Mouse (Mus musculus) embryonic facial prominence, embryonic 11.5 days (tissue): ENCODE data around the gene Trex1. TPM values are rescaled to one million over a fixed set of nuclear protein-coding genes. Genes with fewer than 3 reads are reported as not detected.
A peak's percentile ranks its signal among the peaks of the same experiment; 100 is the strongest.

Experiments
- ATAC-seq: fragments of 200-750 bp; cut with Nextera tagmentation; replicated peaks from 2 replicates; pipeline ENCODE4 v1.8.0; 2017; ENCODE audit warnings: low read depth; ENCODE audit not compliant: insufficient number of reproducible peaks, low FRiP score, low TSS enrichment
- DNase-seq: peaks from one replicate; pipeline ENCODE4 v3.0.0-alpha.2; 2015; ENCODE audit warnings: low spot score
- H3K27ac ChIP-seq: fragments of 300-500 bp; sonication (generic); replicated peaks from 2 replicates; pipeline ENCODE4 v1.5.1; 2014; ENCODE audit warnings: mild to moderate bottlenecking, low read depth, low read length, control low read depth
- H3K27me3 ChIP-seq: fragments of 300-500 bp; sonication (generic); 2 replicates; pipeline ENCODE4 v1.6.1; 2014; ENCODE audit warnings: mild to moderate bottlenecking, low read length, moderate library complexity, mixed read lengths; ENCODE audit not compliant: control insufficient read depth, insufficient read depth
- H3K36me3 ChIP-seq: fragments of 300-500 bp; sonication (generic); replicated peaks from 2 replicates; pipeline ENCODE4 v1.6.1; 2014; ENCODE audit warnings: low read depth, mild to moderate bottlenecking, low read length, moderate library complexity, mixed read lengths; ENCODE audit not compliant: control insufficient read depth, insufficient read depth
- H3K4me1 ChIP-seq: fragments of 300-500 bp; sonication (generic); 2 replicates; pipeline ENCODE4 v1.6.1; 2014; ENCODE audit warnings: low read length, mixed read lengths; ENCODE audit not compliant: control insufficient read depth, insufficient read depth
- H3K4me2 ChIP-seq: fragments of 300-500 bp; sonication (generic); 2 replicates; pipeline ENCODE4 v1.6.1; 2014; ENCODE audit warnings: low read depth, mild to moderate bottlenecking, control low read depth, low read length, moderate library complexity
- H3K4me3 ChIP-seq: fragments of 300-500 bp; sonication (generic); 2 replicates; pipeline ENCODE4 v1.5.1; 2014; ENCODE audit warnings: low read depth, low read length, control low read depth
- H3K9ac ChIP-seq: fragments of 300-500 bp; sonication (generic); replicated peaks from 2 replicates; pipeline ENCODE4 v1.6.1; 2014; ENCODE audit warnings: mild to moderate bottlenecking, control low read depth, low read length
- H3K9me3 ChIP-seq: fragments of 300-500 bp; sonication (generic); replicated peaks from 2 replicates; pipeline ENCODE4 v1.6.1; 2016; ENCODE audit warnings: mild to moderate bottlenecking, low read length, inconsistent platforms, mixed read lengths; ENCODE audit not compliant: control insufficient read depth
- WGBS: fragments of 180-500 bp; shearing (Covaris S2); extraction: QIAGEN DNeasy Blood & Tissue Kit; methylation state at CpG from one replicate; pipeline ENCODE4 v1.1.7; 2014; 5-methylcytosine and 5-hydroxymethylcytosine counted together
- polyA plus RNA-seq: library from polyadenylated mRNA; unstranded; fragments of >200 nt; fragmentation: Nextera tagmentation; extraction: Ambion mirVana; gene quantifications from 2 replicates; pipeline ENCODE4 v1.2.1, GENCODE M21; 2014

The Trex1 gene
- polyA plus RNA-seq, 1 experiment from 2014 or later, result 4.5 TPM

- DNase-seq, result peak; percentile 91
- peak within 1 kb of the TSS; percentile 80 for H3K9ac ChIP-seq
- no peaks in the 10 kb centered on the region for H3K27me3 ChIP-seq
- peak within 1 kb of the TSS; percentile 74 for H3K4me2 ChIP-seq
- peak; percentile 95 for ATAC-seq
- WGBS, result under 1% methylated on average over 37 of the region's 37 CpGs
- peak within 1 kb of the TSS; percentile 80 for H3K4me3 ChIP-seq
- peaks cover 6% of the 10 kb centered on the region for H3K36me3 ChIP-seq
- no peaks in the 10 kb centered on the region for H3K9me3 ChIP-seq
- H3K4me1 ChIP-seq, result no peaks in the 10 kb centered on the region
- 0 out of 2 replicates have a peak within 1 kb of the TSS, but pooled peaks have one; percentile 15 for H3K27ac ChIP-seq
These were observed 22.7 kb upstream of the Trex1 start, which contains the start of the genes Ccdc51 and Tma7 for GRCm38 (mm10) chr9:109082124-109082800. TSS of gene Ccdc51 (plus strand) at chr9:109082493. TSS of gene Tma7 (minus strand) at chr9:109082587.

DNA sequence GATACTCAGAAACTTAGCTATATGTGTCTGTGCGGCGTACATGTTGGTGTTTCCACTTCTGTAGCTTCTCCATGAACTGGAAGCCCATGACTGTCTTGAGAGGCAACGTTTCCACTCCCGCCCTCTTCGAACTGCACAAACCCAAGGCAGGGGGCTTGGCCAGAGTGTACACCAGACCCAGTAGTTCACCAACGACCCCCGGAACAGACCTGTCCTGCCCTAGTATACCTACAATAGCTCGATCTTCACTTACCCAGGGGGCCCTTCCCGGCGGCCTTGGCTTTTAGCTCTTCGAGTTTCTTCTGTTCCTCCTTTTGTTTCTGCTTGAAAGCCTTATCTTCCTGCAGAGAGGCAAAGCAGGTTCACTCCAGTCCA, 22.2 kb upstream of the Trex1 start:
- H3K4me2 ChIP-seq, result peak overlapping the region; percentile 74
- WGBS, result 8% methylated on average over 11 of the region's 11 CpGs
- H3K9me3 ChIP-seq, result no peaks in the 10 kb centered on the region
- H3K27ac ChIP-seq, result 0 out of 2 replicates have a peak overlapping the region, but pooled peaks have one; percentile 15
- no peaks in the 10 kb centered on the region for H3K27me3 ChIP-seq
- H3K36me3 ChIP-seq, result peaks cover 6% of the 10 kb centered on the region
- peak overlapping the region; percentile 80 for H3K9ac ChIP-seq
- H3K4me3 ChIP-seq, result peak overlapping the region; percentile 80
- no peaks in the 10 kb centered on the region for H3K4me1 ChIP-seq
- peak; percentile 51; the same call in 1 of the 2 replicates for ATAC-seq
- DNase-seq, result no peak

DNA sequence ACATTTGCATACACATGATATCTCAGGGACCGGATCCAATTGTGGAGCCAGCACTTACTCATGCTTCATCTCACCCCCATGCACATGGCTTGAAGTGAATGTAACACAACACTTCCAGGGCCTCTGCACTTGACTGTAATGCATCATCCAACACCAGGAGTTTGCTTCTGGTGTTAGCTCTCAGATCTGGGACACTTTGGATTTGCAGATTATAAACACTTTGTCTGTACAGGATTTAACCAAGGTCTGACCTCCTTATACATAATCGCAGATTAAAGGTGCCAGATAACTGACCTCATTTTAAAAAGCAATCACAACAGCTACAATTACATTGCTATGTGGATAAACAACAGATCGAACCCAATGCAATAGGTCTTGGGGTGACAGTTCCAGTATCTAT, 21.0 kb upstream of the Trex1 start:
- no peaks in the 10 kb centered on the region for H3K4me1 ChIP-seq
- no peak for DNase-seq
- H3K4me2 ChIP-seq, result no peak overlapping the region
- H3K9me3 ChIP-seq, result no peaks in the 10 kb centered on the region
- no peak overlapping the region for H3K27ac ChIP-seq
- no peak overlapping the region for H3K9ac ChIP-seq
- no peaks in the 10 kb centered on the region for H3K27me3 ChIP-seq
- H3K4me3 ChIP-seq, result no peak overlapping the region
- WGBS, result 96% methylated on average over 3 of the region's 3 CpGs
- H3K36me3 ChIP-seq, result peaks cover 6% of the 10 kb centered on the region
- ATAC-seq, result no peak

DNA sequence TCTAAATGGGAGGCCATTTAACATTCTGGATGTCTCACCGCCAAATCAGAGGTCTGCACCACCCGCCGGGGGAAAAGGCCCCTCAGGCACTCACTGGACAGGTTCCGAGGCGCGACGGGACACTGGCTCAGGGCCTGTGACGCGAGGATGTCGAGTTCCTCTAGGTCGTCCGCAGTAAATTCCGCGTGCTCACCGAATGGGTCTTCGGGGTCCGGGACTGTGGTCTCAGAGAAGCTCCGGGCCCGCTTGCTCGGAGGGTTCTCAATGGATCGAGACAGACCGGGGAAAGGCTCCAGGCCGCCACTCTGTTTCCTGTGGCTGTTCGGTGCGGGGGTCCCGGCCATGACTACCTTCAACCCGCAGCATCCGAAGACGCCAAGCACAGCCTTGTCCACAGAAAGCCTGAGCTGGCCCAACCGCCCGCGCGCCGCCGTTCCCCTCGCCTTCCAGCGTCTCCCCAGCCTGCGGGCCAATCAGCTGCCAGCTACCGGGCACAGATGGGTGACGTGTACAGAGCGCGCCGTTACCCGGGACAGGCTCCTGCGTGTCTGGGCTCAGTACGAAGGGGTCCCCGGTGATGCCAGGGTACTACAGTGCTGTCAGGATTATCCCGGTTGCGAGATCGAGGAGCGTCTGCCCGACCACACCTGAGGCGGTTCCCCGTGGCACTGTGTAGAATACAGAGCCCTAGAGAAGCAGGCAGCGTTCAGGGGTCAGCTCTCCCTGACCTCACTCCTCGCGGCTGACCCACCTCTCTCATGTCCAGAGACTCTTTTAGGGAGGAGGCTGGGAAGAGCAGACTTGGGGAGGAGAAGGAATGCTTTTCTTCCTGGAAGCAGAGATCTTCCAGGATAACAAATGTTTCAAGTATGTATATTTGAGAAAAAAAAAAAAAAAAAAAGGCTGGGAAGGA, 14.4 kb upstream of the Trex1 start, which contains the start of gene Atrip:
Gene Atrip (minus strand): TSS at position 464 of the 913 bp plus-strand sequence.
- Histone ChIP-seq H3K4me3 (peak within 1 kb of the TSS; percentile 71), H3K27me3 (no peaks in the 10 kb centered on the region), H3K4me2 (peak within 1 kb of the TSS; percentile 89), H3K4me1 (no peaks in the 10 kb centered on the region; the same call in 1 of the 2 replicates), H3K36me3 (no peaks in the 10 kb centered on the region; the same call in 1 of the 2 replicates), H3K9ac (peak within 1 kb of the TSS; percentile 71), H3K9me3 (no peaks in the 10 kb centered on the region), H3K27ac (no peak within 1 kb of the TSS)
- DNase-seq (peak; percentile 92), ATAC-seq (peak; percentile 98)
- WGBS, result under 1% methylated on average over 57 of the region's 57 CpGs

DNA sequence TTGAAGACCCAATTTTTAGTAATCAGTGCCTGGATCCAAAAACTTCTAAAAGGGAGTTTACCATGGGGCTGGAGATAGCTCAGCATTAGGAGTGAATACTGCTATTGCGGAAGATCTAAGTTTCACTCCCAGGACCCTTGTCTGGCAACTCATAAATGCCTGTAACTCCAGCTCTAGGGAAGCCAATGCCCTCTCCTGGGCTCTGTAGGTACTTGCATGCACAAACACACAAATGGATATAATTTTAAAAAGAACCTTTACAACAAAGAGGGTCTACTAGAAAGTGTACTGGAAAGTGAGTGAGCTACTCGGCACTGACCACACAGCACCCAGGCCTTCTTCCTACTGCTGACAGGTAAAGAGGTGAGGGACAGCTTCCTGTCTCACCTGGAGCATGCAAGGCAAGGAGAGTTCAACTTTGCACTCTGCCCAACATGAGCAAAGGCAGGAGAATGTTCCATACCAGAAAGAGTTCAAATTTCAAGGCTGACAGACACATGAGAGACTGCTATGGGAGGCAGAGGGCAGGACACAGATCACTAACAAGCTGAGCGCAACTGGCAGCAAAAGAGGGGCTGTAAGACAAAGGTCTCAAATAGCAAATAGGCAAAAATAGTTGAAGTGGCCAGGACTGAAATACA, 8.7 kb upstream of the Trex1 start:
- 90% methylated on average over 3 of the region's 3 CpGs for WGBS
- no peaks in the 10 kb centered on the region; the same call in 1 of the 2 replicates for H3K4me1 ChIP-seq
- no peaks in the 10 kb centered on the region for H3K9me3 ChIP-seq
- H3K27me3 ChIP-seq, result no peaks in the 10 kb centered on the region
- DNase-seq (no peak), ATAC-seq (no peak)
- H3K36me3 ChIP-seq, result peaks cover 21% of the 10 kb centered on the region
- no peak overlapping the region for H3K4me2 ChIP-seq
- no peak overlapping the region for H3K9ac ChIP-seq
- H3K4me3 ChIP-seq, result no peak overlapping the region
- H3K27ac ChIP-seq, result no peak overlapping the region

- H3K36me3 ChIP-seq, result peaks cover 24% of the 10 kb centered on the region
These were observed 1.4 kb upstream of the Trex1 start for GRCm38 (mm10) chr9:109060898-109061295.

GRCm38 (mm10) chr9:109060184-109060897, 807 bp upstream of the Trex1 start:
- ATAC-seq, result 0 out of 2 replicates have a peak, but pooled peaks have one; percentile 19
- Histone ChIP-seq H3K4me3 (no peak overlapping the region), H3K4me2 (no peak overlapping the region), H3K27me3 (no peaks in the 10 kb centered on the region), H3K9ac (no peak overlapping the region), H3K9me3 (no peaks in the 10 kb centered on the region), H3K4me1 (no peaks in the 10 kb centered on the region), H3K27ac (no peak overlapping the region), H3K36me3 (peaks cover 18% of the 10 kb centered on the region)
- WGBS, result 86% methylated on average over 16 of the region's 16 CpGs
- DNase-seq, result no peak

More at GRCm38 (mm10) chr9:109060898-109061295, 1.4 kb upstream of the Trex1 start:
- Histone ChIP-seq H3K4me1 (no peaks in the 10 kb centered on the region), H3K27me3 (no peaks in the 10 kb centered on the region), H3K4me3 (no peak overlapping the region), H3K9ac (no peak overlapping the region), H3K4me2 (no peak overlapping the region), H3K9me3 (no peaks in the 10 kb centered on the region), H3K27ac (no peak overlapping the region)
- 91% methylated on average over 5 of the region's 5 CpGs for WGBS
- DNase-seq (no peak), ATAC-seq (no peak)
